Mouse (Mus musculus) urinary bladder, postnatal 14 days (tissue): ENCODE measurements around the gene Tssk3.
"Not testable (repeated sequence)": the region's sequence is repeated elsewhere in the genome, so short reads cannot be mapped to it uniquely, and the experiment has no call there.

Experiments used
- DNase-seq: peaks from one replicate; pipeline ENCODE4 v3.0.0; 2021; ENCODE audit warnings: low spot score

Gene Tssk3

GRCm38 (mm10) chr4:129490972-129491880, at the start of gene Tssk3, which contains the start of gene Fam229a:
Gene Tssk3 (minus strand): TSS chr4:129491022.
Gene Fam229a (plus strand): TSS chr4:129491190.
- DNase-seq, result peak; percentile 74

GRCm38 (mm10) chr4:129540012-129540411, 49.2 kb upstream of the Tssk3 start:
- no peak for DNase-seq

- not testable (repeated sequence) for DNase-seq
These were observed 38.1 kb upstream of the Tssk3 start for GRCm38 (mm10) chr4:129528901-129529300.

- DNase-seq, result no peak
These were observed 35.1 kb upstream of the Tssk3 start for GRCm38 (mm10) chr4:129525889-129526288.

- DNase-seq, result no peak
These were observed 34.5 kb upstream of the Tssk3 start for GRCm38 (mm10) chr4:129525338-129525737.

- no peak for DNase-seq
These were observed 27.7 kb upstream of the Tssk3 start for GRCm38 (mm10) chr4:129518519-129518918.

GRCm38 (mm10) chr4:129516925-129517324, 26.1 kb upstream of the Tssk3 start:
- DNase-seq, result peak; percentile 80

- peak; percentile 72 for DNase-seq
These were observed 23.6 kb upstream of the Tssk3 start for GRCm38 (mm10) chr4:129514300-129514898.

GRCm38 (mm10) chr4:129513891-129514290, 23.1 kb upstream of the Tssk3 start:
- no peak for DNase-seq

- DNase-seq, result peak; percentile 91
These were observed 22.4 kb upstream of the Tssk3 start, which contains the start of gene Marcksl1 for GRCm38 (mm10) chr4:129513086-129513767. Gene Marcksl1 (plus strand): TSS chr4:129513581.

GRCm38 (mm10) chr4:129511413-129512096, 20.7 kb upstream of the Tssk3 start:
- DNase-seq, result no peak

- DNase-seq, result no peak
These were observed 20.0 kb upstream of the Tssk3 start for GRCm38 (mm10) chr4:129510723-129511412.

- DNase-seq, result no peak
These were observed 18.8 kb upstream of the Tssk3 start for GRCm38 (mm10) chr4:129509650-129510049.

GRCm38 (mm10) chr4:129508834-129509600, 18.2 kb upstream of the Tssk3 start:
- DNase-seq, result peak; percentile 55

GRCm38 (mm10) chr4:129508237-129508515, 17.4 kb upstream of the Tssk3 start:
- DNase-seq, result no peak

- DNase-seq, result no peak
These were observed 16.8 kb upstream of the Tssk3 start for GRCm38 (mm10) chr4:129507434-129508236.

GRCm38 (mm10) chr4:129505511-129505910, 14.7 kb upstream of the Tssk3 start:
- DNase-seq, result no peak

- no peak for DNase-seq
These were observed 12.2 kb upstream of the Tssk3 start for GRCm38 (mm10) chr4:129502901-129503444.

GRCm38 (mm10) chr4:129502327-129502888, 11.6 kb upstream of the Tssk3 start:
- peak; percentile 41 for DNase-seq
